Mouse (Mus musculus) forebrain, embryonic 12.5 days (tissue): ENCODE results near the gene Nsun5. TPM values are rescaled to one million over a fixed set of nuclear protein-coding genes. Genes with fewer than 3 reads are reported as not detected.
A peak's percentile ranks its signal among the peaks of the same experiment; 100 is the strongest.

Experiments
- ATAC-seq: fragments of 200-750 bp; cut with Nextera tagmentation; 2 replicates; pipeline ENCODE4 v1.8.0; 2017; ENCODE audit warnings: moderate TSS enrichment; ENCODE audit not compliant: low FRiP score
- H3K27ac ChIP-seq: fragments of 300-500 bp; sonication (generic); 2 replicates; pipeline ENCODE4 v1.5.1; 2016; ENCODE audit warnings: mild to moderate bottlenecking
- H3K27me3 ChIP-seq: fragments of 300-500 bp; sonication (generic); 2 replicates; pipeline ENCODE4 v1.6.1; 2016; ENCODE audit warnings: mild to moderate bottlenecking
- H3K36me3 ChIP-seq: fragments of 300-500 bp; sonication (generic); replicated peaks from 2 replicates; pipeline ENCODE4 v1.6.1; 2016; ENCODE audit warnings: mild to moderate bottlenecking
- H3K4me1 ChIP-seq: fragments of 300-500 bp; sonication (generic); 2 replicates; pipeline ENCODE4 v1.6.1; 2016
- H3K4me2 ChIP-seq: fragments of 300-500 bp; sonication (generic); 2 replicates; pipeline ENCODE4 v1.6.1; 2016; ENCODE audit warnings: mild to moderate bottlenecking, moderate library complexity
- H3K4me3 ChIP-seq: fragments of 300-500 bp; sonication (generic); replicated peaks from 2 replicates; pipeline ENCODE4 v1.5.1; 2016; ENCODE audit warnings: mild to moderate bottlenecking
- H3K9ac ChIP-seq: fragments of 300-500 bp; sonication (generic); 2 replicates; pipeline ENCODE4 v1.6.1; 2016; ENCODE audit warnings: mild to moderate bottlenecking
- H3K9me3 ChIP-seq: fragments of 300-500 bp; sonication (generic); 2 replicates; pipeline ENCODE4 v1.6.1; 2016
- WGBS: fragments of 180-500 bp; shearing (Covaris S2); methylation state at CpG from one replicate; pipeline ENCODE4 v1.1.7; 2016; 5-methylcytosine and 5-hydroxymethylcytosine counted together
- microRNA-seq: library from miRNA; unstranded; fragments of <30 nt; microRNA quantifications from one replicate; pipeline ENCODE4, GENCODE M21; 2017
- polyA plus RNA-seq: library from polyadenylated mRNA; unstranded; fragments of >200 nt; fragmentation: Nextera tagmentation; extraction: Ambion mirVana; gene quantifications from 2 replicates; pipeline ENCODE4 v1.2.1, GENCODE M21; 2016

The Nsun5 gene
- polyA plus RNA-seq, 1 experiment from 2014 or later: 35.6 TPM

- Histone ChIP-seq H3K27ac (no peak overlapping the region), H3K27me3 (no peaks in the 10 kb centered on the region), H3K36me3 (peaks cover 60% of the 10 kb centered on the region), H3K4me2 (no peak overlapping the region), H3K9ac (no peak overlapping the region), H3K4me3 (no peak overlapping the region), H3K4me1 (no peaks in the 10 kb centered on the region), H3K9me3 (no peaks in the 10 kb centered on the region)
- no peak for ATAC-seq
- WGBS: 89% methylated on average over 9 of the region's 9 CpGs
Observed at GRCm38 (mm10) chr5:135410266-135410665, 40.5 kb downstream of the Nsun5 start.

Small RNA genes within 50 kb of the gene (microRNA-seq; reads per million reads assigned to microRNA genes)
- 2.7 reads per million, percentile 4 among the genes with 10 or more reads in this experiment for gene Mir7033

Other genes starting within 250 kb of the Nsun5 start
- 27.5 and 29.6 TPM in 2 replicates for gene Tbl2, start 220.3 kb upstream of the Nsun5 start, polyA plus RNA-seq
- gene Bcl7b, start 201.7 kb upstream of the Nsun5 start, polyA plus RNA-seq: 46.6 TPM in 2 replicates
- gene Baz1b, start 182.7 kb upstream of the Nsun5 start, polyA plus RNA-seq: 75.0 and 75.4 TPM in 2 replicates
- gene Fzd9, start 118.7 kb upstream of the Nsun5 start, polyA plus RNA-seq: 23.1 and 27.7 TPM in 2 replicates
- gene Fkbp6, start 19.9 kb upstream of the Nsun5 start, polyA plus RNA-seq: 0.17 TPM in 1 of 2 replicates, not detected in the other
- gene Trim50, start 16.7 kb upstream of the Nsun5 start, polyA plus RNA-seq: not detected in 2 replicates
- 23.4 and 27.0 TPM in 2 replicates for gene Pom121, start 24.6 kb downstream of the Nsun5 start, polyA plus RNA-seq
- 58.7 and 64.2 TPM in 2 replicates for gene Hip1, start 175.2 kb downstream of the Nsun5 start, polyA plus RNA-seq
- not detected in 2 replicates for gene Ccl26, start 193.6 kb downstream of the Nsun5 start, polyA plus RNA-seq
- gene Ccl24, start 203.1 kb downstream of the Nsun5 start, polyA plus RNA-seq: 0.74 and 2.1 TPM in 2 replicates